Comparison of ENCODE assay signal across 12 mouse cellular contexts in genomic region chr8:48300061-48300460, GRCm38 (mm10).
A peak's percentile ranks its signal among the peaks of the same experiment; 100 is the strongest.
DNase-seq lines count a peak whose midpoint lies in the region; ATAC-seq and TF ChIP-seq lines count a peak whose summit lies in the region.
"Had no signal": no experiment of that assay in that cellular context is flagged by ENCODE, and none has a peak within 500 bp of the region (broad histone marks: within the 10 kb centered on the region; RNA-seq: fewer than 3 reads in every experiment).

No protein-coding gene starts in this region.

- WGBS in lung, embryonic 14.5 days = 58% methylated on average over 8 of the region's 8 CpGs
- 67% methylated on average over 8 of the region's 8 CpGs for WGBS in lung, adult 2 months
- WGBS in limb, embryonic 12.5 days = 8% methylated on average over 8 of the region's 8 CpGs
- WGBS in midbrain, embryonic 13.5 days = 65% methylated on average over 8 of the region's 8 CpGs

- ATAC-seq in lung, embryonic 14.5 days (ENCODE audit: insufficient read depth) = no peak
- peak; percentile 74 for ATAC-seq in limb, embryonic 12.5 days (ENCODE audit: insufficient number of reproducible peaks, insufficient read depth, low FRiP score, low TSS enrichment, low read depth)
- no peak for ATAC-seq in erythroid progenitor cell, adult 5-6 weeks (replicated peaks; ENCODE audit: low FRiP score, poor library complexity, severe bottlenecking)
- ATAC-seq in midbrain, embryonic 13.5 days = no peak

- H3K27me3 ChIP-seq in lung, embryonic 14.5 days (ENCODE audit: insufficient read depth, low read length) = no peaks in the 10 kb centered on the region
- peaks cover 26% of the 10 kb centered on the region for H3K27me3 ChIP-seq in limb, embryonic 12.5 days
- no peaks in the 10 kb centered on the region for H3K27me3 ChIP-seq in midbrain, embryonic 13.5 days

- no peaks in the 10 kb centered on the region for H3K4me1 ChIP-seq in lung, embryonic 14.5 days (ENCODE audit: insufficient read depth)
- H3K4me1 ChIP-seq in lung, adult 2 months (ENCODE audit: control insufficient read depth, insufficient read depth, low read length) = no peaks in the 10 kb centered on the region
- peaks cover 37% of the 10 kb centered on the region for H3K4me1 ChIP-seq in limb, embryonic 12.5 days (replicated peaks)
- H3K4me1 ChIP-seq in midbrain, embryonic 13.5 days (replicated peaks) = peaks cover 10% of the 10 kb centered on the region; the same call in 1 of the 2 replicates

- H3K4me2 ChIP-seq in lung, embryonic 14.5 days = no peak overlapping the region
- H3K4me2 ChIP-seq in limb, embryonic 12.5 days = peak overlapping the region; percentile 46; the same call in 1 of the 2 replicates
- H3K4me2 ChIP-seq in midbrain, embryonic 13.5 days (replicated peaks) = no peak overlapping the region
- H3K4me2 ChIP-seq: heart, embryonic 11.5 days had no signal

- no peak for TF ChIP-seq POLR2A in lung, adult 2 months (IDR thresholded peaks at IDR 0.05; ENCODE audit: borderline replicate concordance, extremely low read depth, low read depth, low read length)

- DNase-seq in gastrocnemius, adult 2 months = no peak
- DNase-seq in gastrocnemius, postnatal 14 days = no peak
- peak; percentile 2 for DNase-seq in lung, embryonic 14.5 days
- no peak for DNase-seq in lung, adult 2 months
- no peak for DNase-seq in adrenal gland, postnatal 14 days
- DNase-seq: adrenal gland, adult 2 months; kidney, adult 18-20 months; midbrain, embryonic 14.5 days had no signal

- no peaks in the 10 kb centered on the region for H3K9me3 ChIP-seq in lung, embryonic 14.5 days (ENCODE audit: low read depth, low read length)
- H3K9me3 ChIP-seq in limb, embryonic 12.5 days = peaks cover 5% of the 10 kb centered on the region; the same call in 1 of the 2 replicates
- no peaks in the 10 kb centered on the region for H3K9me3 ChIP-seq in midbrain, embryonic 13.5 days

- no peak for TF ChIP-seq CTCF in gastrocnemius, adult 2 months (IDR thresholded peaks at IDR 0.05)
- no peak for TF ChIP-seq CTCF in lung, embryonic 14.5 days (IDR thresholded peaks at IDR 0.05; ENCODE audit: low read depth)
- TF ChIP-seq CTCF in lung, adult 2 months (IDR thresholded peaks at IDR 0.05; ENCODE audit: insufficient read depth, low read length) = no peak

- no peak overlapping the region for H3K9ac ChIP-seq in lung, embryonic 14.5 days
- H3K9ac ChIP-seq in limb, embryonic 12.5 days (replicated peaks) = no peak overlapping the region
- no peak overlapping the region for H3K9ac ChIP-seq in midbrain, embryonic 13.5 days (replicated peaks)

- no peak overlapping the region for H3K27ac ChIP-seq in gastrocnemius, adult 2 months
- no peak overlapping the region for H3K27ac ChIP-seq in lung, embryonic 14.5 days (ENCODE audit: low read depth)
- no peak overlapping the region for H3K27ac ChIP-seq in limb, embryonic 12.5 days
- no peak overlapping the region for H3K27ac ChIP-seq in midbrain, embryonic 13.5 days

- intact Hi-C loops in gastrocnemius, adult 2 months (cut with DNase I) = no loop called here
- intact Hi-C loops in gastrocnemius, postnatal 14 days (cut with DNase I; ENCODE audit: low total_unique reads) = no loop called here

- H3K36me3 ChIP-seq in lung, embryonic 14.5 days (ENCODE audit: insufficient read depth) = no peaks in the 10 kb centered on the region
- peaks cover 42% of the 10 kb centered on the region for H3K36me3 ChIP-seq in limb, embryonic 12.5 days
- peaks cover 40% of the 10 kb centered on the region for H3K36me3 ChIP-seq in midbrain, embryonic 13.5 days

- peak overlapping the region; percentile 60 for H3K4me3 ChIP-seq in gastrocnemius, adult 2 months
- no peak overlapping the region for H3K4me3 ChIP-seq in lung, embryonic 14.5 days (ENCODE audit: low read depth, low read length)
- H3K4me3 ChIP-seq in lung, adult 2 months (replicated peaks; ENCODE audit: extremely low read depth, low read depth, low read length) = no peak overlapping the region
- H3K4me3 ChIP-seq in limb, embryonic 12.5 days (replicated peaks) = no peak overlapping the region
- H3K4me3 ChIP-seq in midbrain, embryonic 13.5 days (replicated peaks) = no peak overlapping the region
